Mouse (Mus musculus) spleen, postnatal 36 days (tissue): ENCODE results near the gene Dnajc27.
A peak's percentile ranks its signal among the peaks of the same experiment; 100 is the strongest.

Experiments used
- DNase-seq, 2 experiments: peaks; one replicate each; pipeline ENCODE4 v3.0.0; 2022; ENCODE audit warnings: low spot score in 2 of 2, mixed read lengths in 1 of 2

Dnajc27 gene

GRCm38 (mm10) chr12:4080311-4080710, 2.1 kb upstream of the Dnajc27 start:
- DNase-seq: peak; percentile 43 to 53

- DNase-seq: no peak
Measured at GRCm38 (mm10) chr12:4083441-4083840, 1.1 kb downstream of the Dnajc27 start.

GRCm38 (mm10) chr12:4107383-4107782, 25.0 kb downstream of the Dnajc27 start:
- DNase-seq: peak; percentile 28 to 42

GRCm38 (mm10) chr12:4116132-4116531, 33.7 kb downstream of the Dnajc27 start:
- no peak for DNase-seq

- DNase-seq: no peak
Measured at GRCm38 (mm10) chr12:4117136-4117535, 34.8 kb downstream of the Dnajc27 start.

- no peak for DNase-seq
Measured at GRCm38 (mm10) chr12:4117579-4117978, 35.2 kb downstream of the Dnajc27 start.

- no peak for DNase-seq
Measured at GRCm38 (mm10) chr12:4127346-4127745, 45.0 kb downstream of the Dnajc27 start.

GRCm38 (mm10) chr12:4132941-4133846, 50.8 kb downstream of the Dnajc27 start, which contains the start of gene Adcy3:
TSS of gene Adcy3 (plus strand) at chr12:4133103.
- peak; percentile 72 for DNase-seq

- DNase-seq: no peak
Measured at GRCm38 (mm10) chr12:4133847-4134212, 51.4 kb downstream of the Dnajc27 start.

GRCm38 (mm10) chr12:4143179-4143578, 60.8 kb downstream of the Dnajc27 start:
- DNase-seq: no peak

GRCm38 (mm10) chr12:4150936-4151335, 68.6 kb downstream of the Dnajc27 start:
- no peak for DNase-seq

GRCm38 (mm10) chr12:4151969-4152368, 69.6 kb downstream of the Dnajc27 start:
- no peak for DNase-seq

- no peak for DNase-seq
Measured at GRCm38 (mm10) chr12:4157466-4157865, 75.1 kb downstream of the Dnajc27 start.

GRCm38 (mm10) chr12:4158179-4158578, 75.8 kb downstream of the Dnajc27 start:
- DNase-seq: no peak

GRCm38 (mm10) chr12:4158868-4159632, 76.7 kb downstream of the Dnajc27 start:
- DNase-seq: no peak
